In the genomic region with DNA sequence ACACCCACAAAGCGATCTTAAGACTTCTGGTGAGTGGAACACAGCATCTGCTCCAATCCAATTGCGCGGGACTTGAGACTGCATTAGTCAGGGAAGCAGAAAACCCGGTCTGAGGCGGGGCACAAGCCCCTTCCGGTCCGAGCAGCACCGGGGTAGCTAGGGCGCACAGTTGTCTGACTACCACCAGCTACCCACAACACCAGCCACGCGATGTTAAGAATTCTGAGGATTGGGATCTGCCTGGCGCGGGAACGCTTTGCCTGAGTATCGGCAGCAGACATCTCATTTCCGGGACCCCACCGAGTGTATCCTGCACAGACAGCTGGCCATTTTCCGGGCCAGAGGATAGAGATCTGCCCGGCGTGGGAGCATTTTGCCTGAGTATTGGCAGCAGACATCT, we compare ENCODE assay signal across 12 mouse cellular contexts. TPM values are rescaled to one million over a fixed set of nuclear protein-coding genes. Genes with fewer than 3 reads are reported as not detected.
"Had no signal": no experiment of that assay in that cellular context is flagged by ENCODE, and none has a peak within 500 bp of the region (broad histone marks: within the 10 kb centered on the region; RNA-seq: fewer than 3 reads in every experiment).

No protein-coding gene starts in this region.

RNA-seq across cellular contexts. Expression of a gene that starts 28.3 kb away (rescaled TPM):
- total RNA-seq: layer of hippocampus, adult 2 months; layer of hippocampus, postnatal 25 days; left cerebral cortex, adult 18-20 months; left cerebral cortex, postnatal 25 days; megakaryocyte-erythroid progenitor cell, adult 5-6 weeks; midbrain, postnatal 0 days had no signal
- polyA plus RNA-seq: kidney, postnatal 0 days; limb, embryonic 11.5 days; midbrain, embryonic 11.5 days; midbrain, embryonic 14.5 days; midbrain, postnatal 0 days; neural tube, embryonic 14.5 days; testis, adult 2 months had no signal
